Mouse (Mus musculus) layer of hippocampus, postnatal 14 days (tissue): ENCODE measurements at regions not wholly inside any gene's neighbourhood (a gene's known extent, or its start where the extent isn't known, plus 50 kb on each side); places are given as distances from the start of the nearest gene placed in this dataset.
A peak's percentile ranks its signal among the peaks of the same experiment; 100 is the strongest.
"Not testable (repeated sequence)": the region's sequence is repeated elsewhere in the genome, so short reads cannot be mapped to it uniquely, and the experiment has no call there.

ENCODE experiments used
- DNase-seq, 2 experiments: peaks; one replicate each; pipeline ENCODE4 v3.0.0; 2021 to 2022; ENCODE audit warnings: low spot score in 2 of 2, mixed read lengths in 1 of 2

DNA sequence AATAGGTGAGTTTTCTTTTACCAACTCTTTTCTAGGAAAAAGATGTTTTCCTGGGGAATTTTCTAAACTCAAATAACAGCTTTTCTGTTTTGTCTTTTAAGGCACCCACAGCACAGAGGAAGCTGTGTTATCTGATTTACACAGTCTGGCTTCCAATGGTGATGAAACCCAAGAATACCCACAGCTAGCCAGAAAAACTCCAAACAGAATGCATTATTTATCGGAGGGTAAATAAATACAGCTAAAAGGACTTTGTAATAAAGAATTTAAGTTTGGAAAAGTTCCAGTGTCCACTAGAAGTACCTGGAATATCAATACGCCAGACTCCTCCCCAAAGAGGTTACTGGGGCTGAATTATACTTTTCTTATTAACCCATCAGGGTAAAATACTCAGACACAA lies 123.7 kb downstream of the Car2 start:
- no peak for DNase-seq

DNA sequence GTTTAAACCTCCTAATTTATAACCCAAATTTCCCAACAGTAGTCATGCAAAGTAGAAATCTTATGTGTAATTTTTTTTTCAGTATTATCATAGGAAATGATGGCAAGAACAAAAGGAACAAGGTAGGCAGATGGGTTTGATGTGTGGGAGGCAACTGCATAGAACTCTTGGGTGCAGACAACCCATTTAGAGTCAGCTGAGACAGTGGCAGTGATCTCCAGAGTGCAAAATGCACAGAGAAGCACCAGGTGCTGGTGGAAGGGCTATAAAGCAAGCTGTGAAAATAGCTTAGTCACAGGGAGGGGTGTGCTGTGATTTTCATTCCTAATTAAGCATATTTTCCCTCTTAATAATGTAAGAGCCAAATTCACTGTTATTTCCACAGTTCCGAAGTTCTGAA lies 130.5 kb downstream of the Car2 start:
- peak in 1 of 2 experiments; percentile 34 for DNase-seq

DNA sequence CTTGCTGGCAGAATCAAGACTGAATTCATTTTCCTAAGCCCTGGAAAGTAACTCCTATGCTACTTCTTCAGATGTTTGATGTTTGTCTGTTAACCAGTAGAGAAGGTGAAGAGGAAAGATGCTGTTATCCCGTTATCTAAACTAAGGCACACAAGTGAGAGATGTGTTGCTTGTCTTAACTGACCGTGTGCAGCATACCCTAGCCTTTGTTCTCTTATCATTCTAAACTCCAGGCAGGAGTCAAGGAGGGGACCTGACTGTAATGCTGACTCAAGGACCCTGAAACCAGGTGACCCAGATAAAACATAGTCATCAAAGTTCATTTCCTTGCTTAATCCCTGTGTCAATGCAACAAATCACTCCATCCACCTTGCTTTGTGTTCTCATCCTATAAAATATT lies 136.7 kb downstream of the Car2 start:
- DNase-seq: no peak

DNA sequence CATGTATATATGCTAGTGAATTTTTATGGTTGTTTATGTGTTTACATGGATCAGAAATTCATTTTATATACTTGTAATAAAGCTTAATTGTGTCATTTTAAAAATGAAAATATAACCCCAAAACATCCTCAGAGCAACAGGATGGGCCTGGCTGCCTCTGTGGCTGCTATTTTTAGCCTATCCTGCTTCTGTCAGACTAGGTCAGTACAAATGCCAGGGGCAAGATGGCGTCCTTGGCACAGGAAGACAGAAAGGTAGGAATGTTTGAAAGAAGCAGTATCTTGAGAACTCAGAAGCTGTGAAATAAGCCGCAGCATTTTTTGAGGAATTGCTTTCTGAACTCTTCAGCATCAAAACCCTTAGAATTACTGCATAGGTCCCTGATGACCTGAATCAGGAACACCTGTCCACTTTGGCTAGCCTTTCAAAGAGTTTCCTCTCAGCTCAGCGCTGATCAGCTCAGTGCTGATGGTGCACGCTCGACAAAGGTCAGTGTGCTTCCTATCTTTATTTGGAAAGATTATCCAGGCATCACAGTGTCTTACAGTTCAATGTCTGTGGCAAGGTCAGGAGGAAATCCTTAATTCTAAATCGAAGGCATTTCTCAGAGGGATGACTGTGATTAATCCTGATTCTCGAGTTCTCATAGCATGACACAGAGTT lies 154.9 kb downstream of the Car2 start:
- no peak for DNase-seq

GRCm38 (mm10) chr3:15053968-15054367 lies 167.9 kb downstream of the Car2 start:
- no peak for DNase-seq

DNA sequence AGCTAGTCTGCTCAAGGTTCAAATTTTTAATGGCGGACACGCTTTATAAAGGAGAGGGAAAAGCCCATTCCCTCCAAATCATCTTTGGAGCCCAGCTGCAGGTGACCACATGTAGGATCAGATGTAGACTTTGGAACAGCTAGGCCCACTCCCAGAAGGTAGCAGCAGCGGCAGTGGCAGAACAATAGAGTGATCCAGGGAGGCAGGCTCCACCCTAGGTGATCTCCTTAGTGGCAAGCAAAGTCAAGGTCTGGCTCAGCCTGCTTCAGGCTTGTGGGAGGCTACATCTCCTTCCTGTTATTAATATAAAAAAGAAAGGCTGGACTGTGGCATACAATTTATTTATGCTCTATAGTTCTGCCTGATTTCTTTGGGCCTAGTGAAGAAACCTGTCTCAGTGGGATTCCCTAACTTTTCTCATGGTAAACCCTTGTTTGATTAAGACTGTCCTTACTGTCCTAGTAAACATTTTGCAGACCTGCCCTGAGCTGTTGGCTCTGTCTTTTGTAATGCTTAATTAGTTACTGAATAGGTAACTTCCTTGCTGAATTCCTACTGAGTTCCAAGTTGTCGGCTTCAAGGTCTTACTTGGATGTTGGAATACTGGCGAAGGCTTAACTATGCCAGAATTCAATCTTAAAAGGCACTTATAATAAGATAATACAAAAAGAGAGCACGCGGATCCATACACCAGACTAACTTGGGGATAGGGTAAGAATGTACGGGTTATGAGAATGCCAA lies 169.6 kb downstream of the Car2 start:
- DNase-seq: not testable (repeated sequence)

- not testable (repeated sequence) for DNase-seq
Observed at GRCm38 (mm10) chr3:15056788-15057585, 170.9 kb downstream of the Car2 start.

DNA sequence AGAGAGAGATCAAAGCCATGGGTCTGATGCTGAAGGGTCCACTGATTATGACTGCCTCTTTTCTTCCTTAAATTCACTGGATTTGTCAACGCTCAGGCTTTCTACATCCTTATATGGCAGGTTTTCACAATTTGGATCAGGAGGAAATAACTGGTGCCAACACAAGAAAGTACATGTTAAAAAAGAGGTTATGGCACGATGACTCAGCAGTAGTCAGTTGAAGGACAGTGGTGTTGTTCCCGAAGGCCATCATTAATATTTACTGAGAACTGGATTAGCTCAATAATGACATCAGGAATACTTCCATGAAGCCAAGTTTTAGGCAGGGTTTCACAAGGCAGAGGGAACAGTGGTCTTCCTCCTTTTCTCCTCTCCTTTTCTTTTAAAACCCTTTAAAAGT lies 179.6 kb downstream of the Car2 start:
- no peak for DNase-seq

GRCm38 (mm10) chr3:15068256-15068655 lies 182.2 kb downstream of the Car2 start:
- no peak for DNase-seq

GRCm38 (mm10) chr3:15071030-15071883 lies 185.2 kb downstream of the Car2 start:
- DNase-seq: peak; percentile 16 to 39

DNA sequence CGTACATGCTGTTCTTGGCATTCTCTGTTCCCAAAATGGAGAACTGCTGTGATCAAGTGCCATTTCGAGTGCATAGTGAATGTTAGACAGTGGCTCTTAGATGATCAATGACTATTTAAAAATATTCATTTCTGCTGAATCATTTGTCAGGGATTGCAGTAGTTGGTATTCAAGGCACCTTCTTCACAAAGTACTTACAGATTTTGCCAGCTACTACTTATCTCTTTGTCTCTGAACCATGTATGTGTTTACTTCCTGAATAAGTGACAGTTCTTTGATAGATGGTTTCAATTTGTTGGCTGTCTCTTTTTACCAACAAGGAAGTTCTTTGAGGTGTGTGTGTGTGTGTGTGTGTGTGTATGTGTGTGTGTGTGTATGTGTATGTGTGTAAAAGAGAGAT lies 187.3 kb downstream of the Car2 start:
- no peak for DNase-seq

- no peak for DNase-seq
Observed at GRCm38 (mm10) chr3:15073847-15074246, 187.8 kb downstream of the Car2 start.

- no peak for DNase-seq
Observed at GRCm38 (mm10) chr3:15074949-15075348, 188.9 kb downstream of the Car2 start.

DNA sequence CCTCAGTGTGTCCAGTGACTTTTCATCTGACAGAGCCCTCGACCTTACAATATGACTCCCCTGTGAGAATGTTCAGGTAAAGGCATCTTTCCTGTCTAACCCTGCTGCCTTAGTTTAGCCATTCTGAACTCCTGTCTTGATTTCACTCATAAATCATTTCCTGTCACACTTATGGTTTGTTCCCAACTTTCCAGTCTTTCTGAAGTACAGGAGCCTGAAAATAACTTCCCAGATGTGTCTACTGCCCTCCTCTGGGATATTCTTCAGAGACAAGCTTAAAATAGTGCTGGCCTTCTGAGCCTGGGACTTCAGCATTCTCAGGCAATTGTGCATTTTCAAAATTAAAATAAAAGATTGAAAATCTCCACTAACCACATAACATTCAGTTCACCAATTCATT lies 204.1 kb downstream of the Car2 start:
- DNase-seq: no peak

DNA sequence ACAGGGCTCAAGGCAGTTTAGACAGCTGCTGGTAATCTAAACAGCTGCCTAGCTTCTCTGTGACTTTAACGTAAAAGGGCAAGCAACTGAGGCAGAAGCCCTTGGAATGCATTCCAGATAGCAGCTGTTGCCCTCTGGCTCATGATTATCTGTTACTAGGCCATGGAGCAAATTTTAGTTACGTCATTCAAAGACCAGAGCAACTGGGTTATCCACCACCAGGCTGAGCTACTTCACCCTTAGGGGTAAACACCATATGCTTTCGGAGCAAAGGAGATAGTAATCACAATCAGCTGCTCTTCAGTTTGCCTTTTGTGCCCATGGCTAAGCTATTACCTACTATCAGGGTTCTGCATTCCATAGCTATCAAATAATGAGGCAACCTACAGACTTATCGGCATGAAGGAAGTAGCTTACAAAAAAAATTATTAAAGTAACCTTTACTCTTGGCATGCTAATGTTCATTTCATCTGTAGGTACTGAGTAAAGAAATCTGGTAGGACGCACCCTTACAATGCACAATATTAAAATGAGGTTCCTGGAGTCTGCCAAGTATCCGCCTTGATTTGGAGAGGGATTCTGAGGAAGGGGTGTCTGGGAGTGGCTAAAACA lies 212.2 kb downstream of the Car2 start:
- DNase-seq: no peak

DNA sequence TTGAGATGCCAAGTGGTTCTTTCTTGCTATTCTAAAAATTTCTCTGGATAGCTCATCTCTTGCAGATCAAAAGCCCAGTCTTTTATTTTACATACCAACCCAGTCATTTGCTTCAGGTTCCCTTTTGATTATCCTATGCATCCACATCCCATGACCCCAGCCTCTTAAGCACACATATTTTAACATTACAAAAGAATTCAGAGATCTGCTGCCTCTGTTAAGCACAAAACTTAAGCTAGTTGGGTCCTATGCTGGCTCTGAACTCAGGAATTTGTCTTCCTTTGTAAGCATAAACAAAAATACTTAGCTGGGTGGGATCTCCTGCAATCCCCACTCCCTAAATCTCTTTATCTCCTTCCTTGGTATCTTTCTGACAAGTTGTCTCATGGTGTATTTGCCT lies 212.9 kb downstream of the Car2 start:
- no peak for DNase-seq

DNA sequence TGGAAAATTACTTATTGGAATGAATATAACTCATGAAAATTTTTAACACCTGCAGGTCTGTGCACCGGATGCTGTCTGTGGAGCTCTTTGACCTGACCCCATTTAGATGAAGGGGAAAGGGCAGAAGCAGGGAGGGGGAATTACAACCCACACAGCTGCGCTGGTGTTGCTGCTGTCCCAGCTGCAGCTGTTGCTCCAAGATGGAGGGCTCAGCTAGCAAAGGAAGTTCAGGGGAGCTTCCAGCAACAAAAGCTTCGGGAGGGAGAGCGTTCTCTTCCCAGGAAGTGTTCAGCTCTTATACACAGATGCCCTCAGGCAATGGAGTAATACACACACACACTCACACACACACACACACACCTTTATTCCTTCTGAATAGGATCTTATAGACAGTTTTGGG lies 219.6 kb downstream of the Car2 start:
- DNase-seq: no peak

GRCm38 (mm10) chr3:15106281-15106680 lies 220.2 kb downstream of the Car2 start:
- no peak for DNase-seq

- no peak for DNase-seq
Observed at GRCm38 (mm10) chr3:15107301-15107700, 221.2 kb downstream of the Car2 start.

- no peak for DNase-seq
Observed at GRCm38 (mm10) chr3:15108239-15108934, 222.3 kb downstream of the Car2 start.
